Comparison of ENCODE assay signal across 8 mouse cellular contexts in the genomic region with DNA sequence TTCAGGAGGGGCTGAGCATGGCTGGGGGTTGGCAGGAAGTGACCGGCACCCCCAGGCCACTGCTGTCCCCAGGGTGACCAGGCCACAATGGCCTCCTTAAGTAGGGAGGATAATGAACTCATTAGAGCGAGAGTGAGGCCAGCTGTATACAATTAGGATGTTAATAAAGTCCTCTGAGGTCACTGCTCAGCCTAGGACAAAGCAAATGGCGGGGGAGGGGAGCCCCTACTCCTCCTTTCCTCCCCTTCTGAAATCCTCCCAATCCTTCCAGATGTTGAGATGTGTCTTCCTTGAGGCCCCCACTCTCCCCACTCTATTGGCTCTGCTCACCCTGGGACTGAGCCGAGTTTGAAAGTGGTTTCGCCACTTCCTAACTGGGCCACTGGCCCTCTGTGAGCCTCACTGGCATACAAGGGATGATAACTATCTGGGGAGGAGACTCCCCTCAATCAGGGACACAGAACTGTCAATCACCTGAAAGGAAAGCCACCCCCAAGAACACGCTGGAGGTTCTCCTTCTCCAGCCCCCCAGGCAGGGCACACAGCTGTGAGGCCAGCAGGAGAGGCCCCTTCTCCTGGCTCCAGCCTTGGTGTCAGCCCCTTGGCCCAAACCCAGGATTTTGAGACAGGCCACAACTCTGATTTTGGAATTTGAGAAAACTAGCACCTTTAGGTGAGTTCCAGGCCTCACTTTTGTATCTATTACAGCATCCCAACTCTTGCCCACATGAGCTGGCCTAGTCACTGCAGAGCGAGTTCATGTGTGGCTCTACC.
DNase-seq lines count a peak whose midpoint lies in the region; ATAC-seq lines count a peak whose summit lies in the region.

No protein-coding gene starts in this region.

- H3K4me1 ChIP-seq in liver, embryonic 12.5 days = peaks cover 5% of the 10 kb centered on the region
- peaks cover 37% of the 10 kb centered on the region for H3K4me1 ChIP-seq in embryonic facial prominence, embryonic 14.5 days (ENCODE audit: control insufficient read depth, insufficient read depth, low read length)
- H3K4me1 ChIP-seq in kidney, embryonic 15.5 days = peaks cover 53% of the 10 kb centered on the region
- H3K4me1 ChIP-seq in neural tube, embryonic 11.5 days (ENCODE audit: control insufficient read depth, insufficient read depth, low read length) = peaks cover 28% of the 10 kb centered on the region

- H3K9me3 ChIP-seq in liver, embryonic 12.5 days (replicated peaks) = no peaks in the 10 kb centered on the region
- no peaks in the 10 kb centered on the region for H3K9me3 ChIP-seq in embryonic facial prominence, embryonic 14.5 days (ENCODE audit: control insufficient read depth, low read length)
- no peaks in the 10 kb centered on the region for H3K9me3 ChIP-seq in kidney, embryonic 15.5 days (replicated peaks)
- no peaks in the 10 kb centered on the region for H3K9me3 ChIP-seq in neural tube, embryonic 11.5 days (ENCODE audit: control insufficient read depth, low read length)

- H3K36me3 ChIP-seq in liver, embryonic 12.5 days = peaks cover 2% of the 10 kb centered on the region; the same call in 1 of the 2 replicates
- peaks cover 34% of the 10 kb centered on the region for H3K36me3 ChIP-seq in embryonic facial prominence, embryonic 14.5 days (ENCODE audit: control insufficient read depth, insufficient read depth, low read length)
- peaks cover 21% of the 10 kb centered on the region for H3K36me3 ChIP-seq in kidney, embryonic 15.5 days
- no peaks in the 10 kb centered on the region for H3K36me3 ChIP-seq in neural tube, embryonic 11.5 days (ENCODE audit: control insufficient read depth, insufficient read depth, low read length)

- no peak overlapping the region for H3K4me2 ChIP-seq in liver, embryonic 12.5 days
- H3K4me2 ChIP-seq in embryonic facial prominence, embryonic 14.5 days (ENCODE audit: low read depth, low read length) = 0 out of 2 replicates have a peak overlapping the region, but pooled peaks have one; percentile 8
- no peak overlapping the region for H3K4me2 ChIP-seq in kidney, embryonic 15.5 days
- H3K4me2 ChIP-seq in neural tube, embryonic 11.5 days (ENCODE audit: low read depth) = no peak overlapping the region

- 58% methylated on average over 7 of the region's 7 CpGs for WGBS in liver, embryonic 12.5 days (ENCODE audit: insufficient replicate concordance)
- 31% methylated on average over 7 of the region's 7 CpGs for WGBS in embryonic facial prominence, embryonic 14.5 days
- WGBS in kidney, embryonic 15.5 days = 43% methylated on average over 7 of the region's 7 CpGs
- WGBS in neural tube, embryonic 11.5 days = 31% methylated on average over 7 of the region's 7 CpGs

- DNase-seq in liver = no peak
- DNase-seq in embryonic facial prominence, embryonic 14.5 days (ENCODE audit: low spot score) = peak; percentile 79
- no peak for DNase-seq in neural tube, embryonic 11.5 days (ENCODE audit: low spot score)
- DNase-seq in thymus, postnatal 25 days = no peak
- DNase-seq in left cerebral cortex, adult 18-20 months (ENCODE audit: low spot score in 2 of 2) = no peak

- no peak overlapping the region for H3K4me3 ChIP-seq in liver, embryonic 12.5 days
- H3K4me3 ChIP-seq in embryonic facial prominence, embryonic 14.5 days (ENCODE audit: low read depth, low read length) = no peak overlapping the region
- no peak overlapping the region for H3K4me3 ChIP-seq in kidney, embryonic 15.5 days (replicated peaks)
- H3K4me3 ChIP-seq in neural tube, embryonic 11.5 days (ENCODE audit: low read depth, low read length) = no peak overlapping the region

- H3K9ac ChIP-seq in liver, embryonic 12.5 days = no peak overlapping the region
- peak overlapping the region; percentile 5; the same call in 1 of the 2 replicates for H3K9ac ChIP-seq in embryonic facial prominence, embryonic 14.5 days (ENCODE audit: low read depth, low read length)
- no peak overlapping the region for H3K9ac ChIP-seq in kidney, embryonic 15.5 days
- H3K9ac ChIP-seq in neural tube, embryonic 11.5 days (ENCODE audit: low read length) = no peak overlapping the region; the same call in 1 of the 2 replicates

- no peak overlapping the region for H3K27ac ChIP-seq in liver, embryonic 12.5 days
- peak overlapping the region; percentile 46 for H3K27ac ChIP-seq in embryonic facial prominence, embryonic 14.5 days (replicated peaks; ENCODE audit: low read depth, low read length)
- H3K27ac ChIP-seq in kidney, embryonic 15.5 days = peak overlapping the region; percentile 81
- 0 out of 2 replicates have a peak overlapping the region, but pooled peaks have one; percentile 14 for H3K27ac ChIP-seq in neural tube, embryonic 11.5 days (ENCODE audit: low read depth, low read length)

- ATAC-seq in liver, embryonic 12.5 days = peak; percentile 17; the same call in 1 of the 2 replicates
- peak; percentile 46 for ATAC-seq in embryonic facial prominence, embryonic 14.5 days (ENCODE audit: low read depth)
- ATAC-seq in kidney, embryonic 15.5 days (replicated peaks; ENCODE audit: low FRiP score) = peak; percentile 72
- ATAC-seq in neural tube, embryonic 11.5 days (ENCODE audit: insufficient read depth, low FRiP score, low TSS enrichment) = peak; percentile 38; the same call in 1 of the 2 replicates
- no peak for ATAC-seq in megakaryocyte-erythroid progenitor cell, adult 5-6 weeks (replicated peaks; ENCODE audit: low FRiP score, low TSS enrichment, poor library complexity, severe bottlenecking)

- no peaks in the 10 kb centered on the region for H3K27me3 ChIP-seq in liver, embryonic 12.5 days (replicated peaks)
- H3K27me3 ChIP-seq in embryonic facial prominence, embryonic 14.5 days (replicated peaks; ENCODE audit: control insufficient read depth, insufficient read depth, low read length) = no peaks in the 10 kb centered on the region
- no peaks in the 10 kb centered on the region for H3K27me3 ChIP-seq in kidney, embryonic 15.5 days
- H3K27me3 ChIP-seq in neural tube, embryonic 11.5 days (ENCODE audit: control insufficient read depth, insufficient read depth, low read length) = no peaks in the 10 kb centered on the region
